Mouse (Mus musculus): ENCODE data around the gene Mtnr1a.

DNA sequence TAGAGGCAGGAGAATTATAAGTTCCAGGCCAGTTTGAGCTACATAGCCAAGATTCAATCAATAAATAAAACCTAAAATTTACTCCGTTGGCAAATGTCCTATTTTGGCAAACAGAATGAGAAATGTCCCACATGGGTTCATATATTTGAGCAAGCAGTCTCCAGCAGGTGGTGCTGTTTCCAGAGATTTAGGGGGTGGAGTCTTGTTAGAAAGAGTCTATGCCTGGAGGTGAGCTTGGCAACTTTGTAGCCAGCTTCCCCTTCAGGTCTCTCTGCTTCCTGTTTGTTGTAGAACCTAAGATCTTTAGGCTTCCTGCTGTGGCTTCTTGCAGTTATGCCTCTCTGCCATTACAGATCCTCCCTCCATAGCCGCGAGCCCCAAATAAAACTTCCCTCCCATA is 13.4 kb upstream of the Mtnr1a start:
- no peak for TF ChIP-seq FLI1 (IDR thresholded peaks at IDR 0.05; ENCODE audit: low read length)
- TF ChIP-seq GATA1 (IDR thresholded peaks at IDR 0.05; ENCODE audit: borderline replicate concordance, low read length) = no peak

Measured in megakaryocyte, embryonic 14.5 days (primary cell).